Mouse (Mus musculus) liver, embryonic 15.5 days (tissue): ENCODE results near the gene Wnt16. TPM values are rescaled to one million over a fixed set of nuclear protein-coding genes. Genes with fewer than 3 reads are reported as not detected.
A peak's percentile ranks its signal among the peaks of the same experiment; 100 is the strongest.
"Not testable (repeated sequence)": the region's sequence is repeated elsewhere in the genome, so short reads cannot be mapped to it uniquely, and the experiment has no call there.

Source experiments
- ATAC-seq: fragments of 200-750 bp; cut with Nextera tagmentation; 2 replicates; pipeline ENCODE4 v1.8.0; 2017; ENCODE audit warnings: moderate number of reproducible peaks, mild to moderate bottlenecking, moderate library complexity; ENCODE audit not compliant: insufficient read depth
- H3K27ac ChIP-seq: fragments of 300-500 bp; sonication (generic); replicated peaks from 2 replicates; pipeline ENCODE4 v1.5.1; 2015; ENCODE audit warnings: mild to moderate bottlenecking, inconsistent platforms
- H3K27me3 ChIP-seq: fragments of 300-500 bp; sonication (generic); 2 replicates; pipeline ENCODE4 v1.6.1; 2015; ENCODE audit warnings: mild to moderate bottlenecking, inconsistent platforms
- H3K36me3 ChIP-seq: fragments of 300-500 bp; sonication (generic); replicated peaks from 2 replicates; pipeline ENCODE4 v1.6.1; 2015; ENCODE audit warnings: moderate library complexity, mild to moderate bottlenecking, inconsistent platforms
- H3K4me1 ChIP-seq: fragments of 300-500 bp; sonication (generic); replicated peaks from 2 replicates; pipeline ENCODE4 v1.6.1; 2015; ENCODE audit warnings: inconsistent platforms
- H3K4me2 ChIP-seq: fragments of 300-500 bp; sonication (generic); 2 replicates; pipeline ENCODE4 v1.6.1; 2015; ENCODE audit warnings: moderate library complexity, mild to moderate bottlenecking, inconsistent platforms
- H3K4me3 ChIP-seq: fragments of 300-500 bp; sonication (generic); replicated peaks from 2 replicates; pipeline ENCODE4 v1.5.1; 2015; ENCODE audit warnings: mild to moderate bottlenecking, inconsistent platforms
- H3K9ac ChIP-seq: fragments of 300-500 bp; sonication (generic); 2 replicates; pipeline ENCODE4 v1.6.1; 2015; ENCODE audit warnings: moderate library complexity, mild to moderate bottlenecking, inconsistent platforms
- H3K9me3 ChIP-seq: fragments of 300-500 bp; sonication (generic); replicated peaks from 2 replicates; pipeline ENCODE4 v1.6.1; 2016; ENCODE audit warnings: inconsistent platforms
- WGBS: fragments of 180-500 bp; shearing (Covaris S2); methylation state at CpG from one replicate; pipeline ENCODE4 v1.1.7; 2015; ENCODE audit warnings: mixed read lengths; ENCODE audit not compliant: insufficient replicate concordance; 5-methylcytosine and 5-hydroxymethylcytosine counted together
- polyA plus RNA-seq: library from polyadenylated mRNA; unstranded; fragments of >200 nt; fragmentation: Nextera tagmentation; extraction: Ambion mirVana; gene quantifications from 2 replicates; pipeline ENCODE4 v1.2.1, GENCODE M21; 2015

The Wnt16 gene
- polyA plus RNA-seq: not detected in 2 replicates

GRCm38 (mm10) chr6:22288004-22288736 is at the start of gene Wnt16:
Gene Wnt16 (plus strand): TSS chr6:22288227.
- Histone ChIP-seq H3K4me2 (peak within 1 kb of the TSS; percentile 52), H3K4me3 (peak within 1 kb of the TSS; percentile 10), H3K27me3 (peaks cover 44% of the 10 kb centered on the region), H3K4me1 (peaks cover 4% of the 10 kb centered on the region; the same call in 1 of the 2 replicates), H3K9me3 (no peaks in the 10 kb centered on the region), H3K9ac (no peak within 1 kb of the TSS), H3K36me3 (no peaks in the 10 kb centered on the region), H3K27ac (no peak within 1 kb of the TSS)
- WGBS: 3% methylated on average over 20 of the region's 20 CpGs
- ATAC-seq: no peak

DNA sequence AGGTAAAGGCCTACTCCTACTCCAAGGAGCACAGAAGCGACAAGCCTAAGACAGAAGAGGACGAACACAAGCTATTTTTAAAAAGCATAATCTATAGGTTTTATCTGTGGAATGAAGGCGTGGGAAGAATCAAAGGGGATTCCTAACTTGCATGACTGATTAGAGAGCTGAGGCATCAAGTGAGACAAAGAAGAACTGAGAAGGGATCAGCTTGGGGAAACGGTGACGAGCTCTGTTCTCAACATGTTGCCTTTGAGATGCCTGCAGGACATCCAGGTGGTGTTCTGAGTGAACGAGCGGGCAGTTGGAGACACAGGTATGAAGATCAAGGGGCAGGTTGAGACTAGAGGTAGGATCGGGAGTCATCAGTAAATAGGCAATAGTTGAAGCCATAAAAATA is 44.7 kb upstream of the Wnt16 start:
- Histone ChIP-seq H3K9ac (no peak overlapping the region), H3K4me2 (no peak overlapping the region), H3K4me3 (no peak overlapping the region), H3K36me3 (no peaks in the 10 kb centered on the region), H3K9me3 (no peaks in the 10 kb centered on the region), H3K4me1 (no peaks in the 10 kb centered on the region), H3K27ac (no peak overlapping the region), H3K27me3 (no peaks in the 10 kb centered on the region)
- whole genome bisulfite sequencing: 64% methylated on average over 8 of the region's 8 CpGs
- ATAC-seq: no peak

- 91% methylated on average over 2 of the region's 2 CpGs for WGBS
- no peak overlapping the region for H3K4me2 ChIP-seq
- H3K27ac ChIP-seq: no peak overlapping the region
- no peak for ATAC-seq
- H3K9ac ChIP-seq: no peak overlapping the region
- no peak overlapping the region for H3K4me3 ChIP-seq
- no peaks in the 10 kb centered on the region for H3K9me3 ChIP-seq
- H3K4me1 ChIP-seq: no peaks in the 10 kb centered on the region
- H3K27me3 ChIP-seq: no peaks in the 10 kb centered on the region
- H3K36me3 ChIP-seq: no peaks in the 10 kb centered on the region
These were observed 41.3 kb upstream of the Wnt16 start for GRCm38 (mm10) chr6:22246696-22247095.

DNA sequence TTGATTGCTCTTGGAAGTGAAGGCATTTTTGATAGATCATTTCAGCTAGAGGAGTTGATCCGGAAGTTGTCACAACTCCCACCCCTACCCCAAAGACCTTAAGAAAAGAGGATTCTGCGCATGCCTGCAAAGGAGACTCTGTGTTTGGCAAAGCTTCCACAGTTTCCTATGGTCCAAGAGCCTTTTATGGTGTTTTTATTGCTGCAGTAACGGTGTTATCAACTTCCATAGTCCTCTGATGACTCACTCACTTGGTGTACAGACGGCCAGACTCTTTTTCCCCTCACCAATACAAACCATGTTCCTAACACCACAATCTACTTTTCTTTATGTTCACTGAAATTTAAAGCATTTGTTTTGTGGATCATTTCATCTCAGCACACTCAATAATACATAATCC is 29.2 kb upstream of the Wnt16 start:
- no peak overlapping the region for H3K4me2 ChIP-seq
- H3K9ac ChIP-seq: no peak overlapping the region
- no peaks in the 10 kb centered on the region for H3K27me3 ChIP-seq
- no peak overlapping the region for H3K27ac ChIP-seq
- H3K4me1 ChIP-seq: no peaks in the 10 kb centered on the region
- WGBS: 63% methylated on average over 4 of the region's 4 CpGs
- no peak overlapping the region for H3K4me3 ChIP-seq
- H3K9me3 ChIP-seq: no peaks in the 10 kb centered on the region
- H3K36me3 ChIP-seq: no peaks in the 10 kb centered on the region
- ATAC-seq: no peak

- ATAC-seq: no peak
- no peak overlapping the region for H3K9ac ChIP-seq
- 59% methylated on average over 4 of the region's 4 CpGs for WGBS
These were observed 25.5 kb upstream of the Wnt16 start for GRCm38 (mm10) chr6:22262519-22262918.

GRCm38 (mm10) chr6:22264094-22264493 is 23.9 kb upstream of the Wnt16 start:
- WGBS: 60% methylated on average over 8 of the region's 8 CpGs
- not testable (repeated sequence) for H3K36me3 ChIP-seq, H3K27me3 ChIP-seq, H3K4me1 ChIP-seq, H3K4me2 ChIP-seq, H3K9me3 ChIP-seq, H3K9ac ChIP-seq, ATAC-seq, H3K27ac ChIP-seq, H3K4me3 ChIP-seq

More at GRCm38 (mm10) chr6:22262519-22262918, 25.5 kb upstream of the Wnt16 start:
- Histone ChIP-seq H3K9me3 (no peaks in the 10 kb centered on the region), H3K4me3 (no peak overlapping the region), H3K27ac (no peak overlapping the region), H3K4me2 (no peak overlapping the region), H3K4me1 (no peaks in the 10 kb centered on the region), H3K36me3 (no peaks in the 10 kb centered on the region), H3K27me3 (no peaks in the 10 kb centered on the region)

DNA sequence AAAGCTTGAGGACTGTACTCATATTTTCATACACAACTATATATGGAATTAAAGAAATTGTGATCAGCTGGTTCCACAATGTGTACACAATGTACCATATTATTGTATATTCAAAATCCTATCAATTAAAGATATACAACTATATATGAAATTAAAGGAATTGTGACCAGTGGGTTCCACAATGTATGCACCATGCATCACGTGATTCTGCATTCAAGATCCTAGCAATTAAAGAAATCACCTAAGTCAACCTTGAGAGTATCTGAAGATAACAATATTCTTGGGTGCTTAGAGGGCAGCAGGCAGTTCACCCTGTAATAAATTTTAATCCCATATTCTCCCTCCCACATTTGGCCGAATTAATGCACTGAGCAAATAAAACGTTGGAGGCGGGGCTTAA is 22.0 kb upstream of the Wnt16 start:
- ATAC-seq: no peak
- H3K4me3 ChIP-seq: no peak overlapping the region
- 59% methylated on average over 4 of the region's 4 CpGs for WGBS
- no peaks in the 10 kb centered on the region for H3K36me3 ChIP-seq
- no peak overlapping the region for H3K9ac ChIP-seq
- H3K4me2 ChIP-seq: no peak overlapping the region
- no peaks in the 10 kb centered on the region for H3K4me1 ChIP-seq
- no peaks in the 10 kb centered on the region for H3K27me3 ChIP-seq
- H3K27ac ChIP-seq: no peak overlapping the region
- no peaks in the 10 kb centered on the region for H3K9me3 ChIP-seq

GRCm38 (mm10) chr6:22267807-22268667 is 20.0 kb upstream of the Wnt16 start:
- no peak for ATAC-seq
- no peak overlapping the region for H3K4me2 ChIP-seq
- no peaks in the 10 kb centered on the region for H3K27me3 ChIP-seq
- no peak overlapping the region for H3K4me3 ChIP-seq
- no peak overlapping the region for H3K9ac ChIP-seq
- H3K4me1 ChIP-seq: no peaks in the 10 kb centered on the region
- WGBS: 57% methylated on average over 5 of the region's 5 CpGs
- no peak overlapping the region for H3K27ac ChIP-seq
- H3K9me3 ChIP-seq: no peaks in the 10 kb centered on the region
- no peaks in the 10 kb centered on the region for H3K36me3 ChIP-seq

DNA sequence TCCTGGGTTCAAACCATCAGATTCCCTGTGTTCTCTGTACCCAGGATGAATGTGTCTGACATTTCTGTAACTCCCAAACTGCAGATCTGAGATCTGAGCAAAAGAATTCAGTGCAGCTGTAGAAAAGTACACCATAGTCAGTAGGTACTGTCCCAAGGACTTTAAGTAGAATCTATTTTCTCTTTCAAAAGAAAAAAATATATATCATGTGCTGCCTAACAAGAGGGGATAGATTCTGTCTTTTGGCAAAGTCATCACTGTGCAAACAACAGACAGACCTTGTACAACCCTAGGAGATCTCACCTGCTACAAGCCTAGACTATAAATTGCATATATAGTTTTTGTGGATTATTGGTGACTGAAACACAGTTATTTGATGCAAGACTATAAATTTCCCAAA is 19.4 kb upstream of the Wnt16 start:
- Histone ChIP-seq H3K9me3 (no peaks in the 10 kb centered on the region), H3K27me3 (no peaks in the 10 kb centered on the region), H3K9ac (no peak overlapping the region), H3K36me3 (no peaks in the 10 kb centered on the region), H3K27ac (no peak overlapping the region), H3K4me1 (no peaks in the 10 kb centered on the region), H3K4me3 (no peak overlapping the region), H3K4me2 (no peak overlapping the region)
- ATAC-seq: no peak

DNA sequence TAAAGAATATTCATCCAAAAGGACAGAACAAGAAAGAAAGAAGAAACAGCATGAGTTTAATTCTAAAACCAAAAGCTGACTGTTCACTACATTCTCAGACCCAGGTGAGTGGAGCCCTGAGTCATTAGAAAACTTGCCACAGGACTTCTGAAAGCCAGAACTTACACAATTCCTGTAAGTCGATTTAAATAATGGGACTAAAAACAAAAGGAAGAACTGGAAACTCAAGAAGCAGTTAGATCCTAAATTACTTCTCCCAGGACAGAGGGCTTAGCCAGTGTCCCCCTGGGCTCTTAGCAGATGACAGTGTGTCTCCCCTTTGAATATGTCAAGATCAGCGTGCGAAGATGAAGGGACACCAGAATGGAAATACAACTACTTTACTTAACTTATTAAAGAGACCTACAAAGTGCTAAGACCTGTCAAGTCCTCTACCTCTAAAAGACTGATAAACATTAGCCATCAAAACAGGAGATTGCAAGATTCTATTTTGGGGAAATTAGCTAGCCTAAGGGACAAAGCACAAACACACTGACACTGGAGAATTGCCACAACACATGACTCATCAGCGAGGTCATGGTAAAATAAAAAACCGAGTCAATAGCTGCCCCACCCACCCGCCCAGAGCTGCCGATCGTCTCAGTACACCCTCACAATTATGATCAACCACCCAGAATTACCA is 18.0 kb upstream of the Wnt16 start:
- Histone ChIP-seq H3K27ac (no peak overlapping the region), H3K4me3 (no peak overlapping the region), H3K36me3 (no peaks in the 10 kb centered on the region), H3K4me2 (no peak overlapping the region), H3K9ac (no peak overlapping the region), H3K27me3 (no peaks in the 10 kb centered on the region), H3K4me1 (no peaks in the 10 kb centered on the region), H3K9me3 (no peaks in the 10 kb centered on the region)
- WGBS: 51% methylated on average over 8 of the region's 8 CpGs
- ATAC-seq: no peak

DNA sequence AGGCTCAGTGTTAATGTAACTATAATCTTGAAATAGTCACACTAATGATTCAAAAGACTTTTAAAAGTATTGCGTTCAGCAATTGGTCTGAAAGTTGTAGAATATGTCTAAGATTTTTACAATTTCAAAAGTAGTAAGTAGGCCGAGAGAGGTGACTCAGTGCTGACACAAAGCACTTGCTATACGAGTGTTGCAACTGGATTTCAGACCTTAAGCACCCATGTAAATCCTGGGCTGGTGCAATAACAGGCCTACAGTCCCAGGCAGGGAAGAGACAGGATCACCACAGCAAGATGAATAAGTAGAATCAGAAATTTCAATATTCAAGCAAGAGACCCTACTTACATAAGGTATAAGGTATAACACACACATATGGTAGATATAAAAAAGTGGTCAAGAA is 10.1 kb upstream of the Wnt16 start:
- H3K4me2 ChIP-seq: no peak overlapping the region
- 61% methylated on average over 3 of the region's 3 CpGs for WGBS
- no peaks in the 10 kb centered on the region for H3K9me3 ChIP-seq
- no peak overlapping the region for H3K9ac ChIP-seq
- no peak overlapping the region for H3K27ac ChIP-seq
- H3K27me3 ChIP-seq: no peaks in the 10 kb centered on the region
- 0 out of 2 replicates have a peak, but pooled peaks cover 2% of the 10 kb centered on the region for H3K4me1 ChIP-seq
- H3K36me3 ChIP-seq: no peaks in the 10 kb centered on the region
- ATAC-seq: no peak
- H3K4me3 ChIP-seq: no peak overlapping the region
